Mouse (Mus musculus): ENCODE measurements at regions not wholly inside any gene's neighbourhood (a gene's known extent, or its start where the extent isn't known, plus 50 kb on each side); places are given as distances from the start of the nearest gene placed in this dataset.

DNA sequence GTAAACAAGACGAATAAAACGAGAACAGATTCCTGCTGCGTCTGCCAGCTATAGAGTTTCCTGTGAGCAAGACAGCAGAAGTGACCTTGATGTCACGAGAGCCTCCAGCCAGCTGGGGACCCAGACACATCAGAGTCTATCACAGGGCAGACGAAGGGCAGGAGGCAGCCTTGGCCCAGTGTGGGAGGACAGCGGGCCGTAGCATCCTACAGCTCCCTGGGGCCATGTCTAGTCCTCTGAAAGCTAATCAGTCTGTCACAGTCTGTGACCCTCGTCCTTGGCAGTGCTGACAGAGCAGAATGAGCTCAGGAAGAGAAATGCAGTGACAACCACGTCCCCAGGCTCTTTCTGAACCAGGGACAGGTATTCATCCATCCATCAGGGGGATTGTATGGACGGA, 187.7 kb downstream of the Rpap3 start:
- H3K36me3 ChIP-seq (ENCODE audit: control insufficient read depth, insufficient read depth, low read length): no peaks in the 10 kb centered on the region
- H3K27ac ChIP-seq (ENCODE audit: low read length): no peak overlapping the region
- no peak overlapping the region for H3K9ac ChIP-seq (ENCODE audit: low read depth, low read length)
- H3K4me2 ChIP-seq (ENCODE audit: low read depth, low read length): no peak overlapping the region
- H3K4me3 ChIP-seq (ENCODE audit: low read length): no peak overlapping the region
- H3K4me1 ChIP-seq (ENCODE audit: control insufficient read depth, insufficient read depth, low read length): no peaks in the 10 kb centered on the region
- H3K9me3 ChIP-seq (ENCODE audit: control insufficient read depth, low read length): no peaks in the 10 kb centered on the region
- H3K27me3 ChIP-seq (replicated peaks; ENCODE audit: control insufficient read depth, insufficient read depth, low read length): no peaks in the 10 kb centered on the region
- ATAC-seq: no peak
- 62% methylated on average over 10 of the region's 10 CpGs for WGBS

DNA sequence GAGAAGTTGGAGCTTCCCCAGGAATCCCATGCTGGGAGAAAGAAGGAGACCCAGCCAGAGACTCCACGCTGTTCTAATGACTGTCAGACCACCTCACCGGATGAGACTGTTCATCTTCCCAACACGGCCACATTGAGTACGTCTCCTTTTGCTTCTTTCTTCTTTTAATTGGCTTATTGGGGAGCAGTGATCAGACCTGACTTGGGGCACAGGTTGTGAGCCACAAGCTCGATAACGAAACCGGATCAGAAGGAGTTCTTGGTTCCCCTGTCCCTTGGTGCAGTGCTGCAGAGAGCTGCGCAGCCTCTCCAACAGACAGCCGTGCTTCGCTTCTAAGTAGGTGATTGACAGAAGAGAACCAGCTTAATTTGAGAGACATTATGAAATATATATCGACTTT, 188.4 kb downstream of the Rpap3 start:
- H3K36me3 ChIP-seq (ENCODE audit: control insufficient read depth, insufficient read depth, low read length): no peaks in the 10 kb centered on the region
- H3K9ac ChIP-seq (ENCODE audit: low read depth, low read length): no peak overlapping the region
- H3K4me3 ChIP-seq (ENCODE audit: low read length): no peak overlapping the region
- H3K4me1 ChIP-seq (ENCODE audit: control insufficient read depth, insufficient read depth, low read length): no peaks in the 10 kb centered on the region
- ATAC-seq: no peak
- no peak overlapping the region for H3K4me2 ChIP-seq (ENCODE audit: low read depth, low read length)
- no peaks in the 10 kb centered on the region for H3K27me3 ChIP-seq (replicated peaks; ENCODE audit: control insufficient read depth, insufficient read depth, low read length)
- H3K27ac ChIP-seq (ENCODE audit: low read length): no peak overlapping the region
- 90% methylated on average over 11 of the region's 11 CpGs for whole genome bisulfite sequencing
- no peaks in the 10 kb centered on the region for H3K9me3 ChIP-seq (ENCODE audit: control insufficient read depth, low read length)

DNA sequence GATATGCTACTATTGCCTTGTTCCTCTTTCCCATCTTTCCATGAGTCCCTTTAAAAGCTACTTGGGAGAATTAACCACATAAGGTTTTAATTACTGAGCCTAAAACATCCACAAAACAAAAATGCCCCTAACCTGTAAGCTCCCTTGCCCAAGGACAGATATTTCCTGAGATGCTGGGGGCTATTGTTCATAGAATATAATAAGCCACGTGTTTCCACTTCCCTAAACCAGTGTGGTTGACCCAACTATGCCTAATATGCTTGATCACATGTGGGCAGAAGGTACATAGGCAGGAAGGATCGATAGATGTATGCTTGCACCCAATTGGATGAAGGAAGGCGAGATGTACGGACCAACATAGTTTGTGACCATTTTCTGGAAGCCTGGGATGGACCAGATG, 189.9 kb downstream of the Rpap3 start:
- no peak overlapping the region for H3K4me3 ChIP-seq (ENCODE audit: low read length)
- ATAC-seq: no peak
- 76% methylated on average over 4 of the region's 4 CpGs for WGBS
- no peak overlapping the region for H3K4me2 ChIP-seq (ENCODE audit: low read depth, low read length)
- H3K36me3 ChIP-seq (ENCODE audit: control insufficient read depth, insufficient read depth, low read length): no peaks in the 10 kb centered on the region
- H3K27me3 ChIP-seq (replicated peaks; ENCODE audit: control insufficient read depth, insufficient read depth, low read length): no peaks in the 10 kb centered on the region
- H3K4me1 ChIP-seq (ENCODE audit: control insufficient read depth, insufficient read depth, low read length): no peaks in the 10 kb centered on the region
- H3K27ac ChIP-seq (ENCODE audit: low read length): no peak overlapping the region
- no peak overlapping the region for H3K9ac ChIP-seq (ENCODE audit: low read depth, low read length)
- H3K9me3 ChIP-seq (ENCODE audit: control insufficient read depth, low read length): no peaks in the 10 kb centered on the region

DNA sequence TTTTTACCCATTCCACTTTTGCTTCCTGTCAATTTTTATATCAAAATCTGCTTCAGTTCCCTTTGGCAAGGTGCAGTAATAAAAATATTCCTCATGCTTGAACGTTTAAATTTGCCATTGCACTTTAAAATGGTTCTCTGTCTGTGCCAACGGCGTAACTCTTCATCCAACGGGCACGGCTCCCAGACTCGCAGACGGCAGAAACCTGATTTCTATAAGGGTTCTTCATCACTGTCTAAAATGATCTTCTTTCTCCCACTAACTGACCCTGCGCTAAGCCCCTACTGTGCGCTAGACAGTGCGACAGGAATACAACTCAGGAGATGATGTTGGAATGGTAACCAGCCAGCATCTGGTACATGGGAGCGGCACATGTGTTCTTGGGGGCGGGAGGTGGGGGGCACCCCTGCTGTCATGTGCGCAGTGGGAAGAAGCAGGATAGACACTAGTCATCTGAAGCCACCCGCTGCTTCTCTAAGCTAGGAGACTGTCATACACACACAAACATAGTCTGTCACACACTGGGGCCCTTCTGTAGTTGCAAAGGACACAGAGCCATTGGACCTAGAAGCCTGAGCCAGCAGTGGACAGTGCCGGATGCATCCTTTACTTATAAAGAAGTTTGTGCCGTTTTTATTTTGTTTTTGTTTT, 197.8 kb downstream of the Rpap3 start:
- no peak for ATAC-seq
- no peak overlapping the region for H3K4me2 ChIP-seq (ENCODE audit: low read depth, low read length)
- H3K36me3 ChIP-seq (ENCODE audit: control insufficient read depth, insufficient read depth, low read length): no peaks in the 10 kb centered on the region
- H3K27me3 ChIP-seq (replicated peaks; ENCODE audit: control insufficient read depth, insufficient read depth, low read length): no peaks in the 10 kb centered on the region
- H3K9ac ChIP-seq (ENCODE audit: low read depth, low read length): no peak overlapping the region
- no peak overlapping the region for H3K4me3 ChIP-seq (ENCODE audit: low read length)
- H3K9me3 ChIP-seq (ENCODE audit: control insufficient read depth, low read length): 0 out of 2 replicates have a peak, but pooled peaks cover 2% of the 10 kb centered on the region
- no peak overlapping the region for H3K27ac ChIP-seq (ENCODE audit: low read length)
- WGBS: 92% methylated on average over 16 of the region's 16 CpGs
- no peaks in the 10 kb centered on the region for H3K4me1 ChIP-seq (ENCODE audit: control insufficient read depth, insufficient read depth, low read length)

DNA sequence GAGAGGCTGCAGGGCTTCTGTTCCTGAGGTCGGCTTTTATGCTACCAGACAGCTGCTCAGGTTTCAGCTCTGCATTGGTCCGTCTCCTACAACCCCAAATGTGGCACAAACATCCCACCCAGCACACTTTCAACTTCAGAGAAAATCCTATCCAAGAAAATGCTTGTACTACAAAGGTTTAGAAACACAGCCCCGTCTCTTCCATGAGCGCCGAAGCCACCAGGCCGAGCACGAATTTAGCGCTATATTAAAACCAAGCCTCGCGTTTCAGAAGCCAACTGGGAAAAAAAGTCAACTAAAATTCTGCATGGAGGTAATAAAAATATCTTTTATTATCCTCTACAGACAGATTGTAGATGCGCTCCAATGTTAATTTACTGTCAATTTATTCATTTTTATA, 198.4 kb downstream of the Rpap3 start:
- H3K9ac ChIP-seq (ENCODE audit: low read depth, low read length): no peak overlapping the region

DNA sequence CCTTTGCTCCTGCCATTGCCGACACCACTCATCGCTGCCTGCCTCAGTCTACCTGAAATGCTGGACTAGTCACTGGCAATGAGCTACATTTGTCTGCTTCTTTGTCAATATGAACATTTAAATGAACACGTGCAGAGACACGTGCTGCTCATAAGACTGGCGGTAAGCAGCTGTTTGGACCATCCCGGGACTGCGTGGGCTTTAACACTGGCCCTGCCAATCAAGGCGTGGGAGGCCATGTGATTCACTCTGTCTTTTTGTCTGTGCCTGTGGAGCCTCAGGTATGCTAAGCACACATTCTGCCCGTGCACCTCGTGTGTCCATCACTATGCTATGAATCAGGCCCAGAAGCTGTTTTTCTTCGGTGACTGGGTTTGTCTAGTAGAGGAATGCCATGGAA, 199.9 kb downstream of the Rpap3 start:
- H3K4me1 ChIP-seq (ENCODE audit: control insufficient read depth, insufficient read depth, low read length): no peaks in the 10 kb centered on the region
- ATAC-seq: no peak

More for the DNA sequence above, 198.4 kb downstream of the Rpap3 start:
- Histone ChIP-seq H3K4me3 (ENCODE audit: low read length) (no peak overlapping the region), H3K36me3 (ENCODE audit: control insufficient read depth, insufficient read depth, low read length) (no peaks in the 10 kb centered on the region), H3K4me1 (ENCODE audit: control insufficient read depth, insufficient read depth, low read length) (no peaks in the 10 kb centered on the region), H3K27ac (ENCODE audit: low read length) (no peak overlapping the region), H3K4me2 (ENCODE audit: low read depth, low read length) (no peak overlapping the region), H3K27me3 (replicated peaks; ENCODE audit: control insufficient read depth, insufficient read depth, low read length) (no peaks in the 10 kb centered on the region), H3K9me3 (ENCODE audit: control insufficient read depth, low read length) (0 out of 2 replicates have a peak, but pooled peaks cover 2% of the 10 kb centered on the region)
- 91% methylated on average over 11 of the region's 11 CpGs for WGBS
- ATAC-seq: no peak

DNA sequence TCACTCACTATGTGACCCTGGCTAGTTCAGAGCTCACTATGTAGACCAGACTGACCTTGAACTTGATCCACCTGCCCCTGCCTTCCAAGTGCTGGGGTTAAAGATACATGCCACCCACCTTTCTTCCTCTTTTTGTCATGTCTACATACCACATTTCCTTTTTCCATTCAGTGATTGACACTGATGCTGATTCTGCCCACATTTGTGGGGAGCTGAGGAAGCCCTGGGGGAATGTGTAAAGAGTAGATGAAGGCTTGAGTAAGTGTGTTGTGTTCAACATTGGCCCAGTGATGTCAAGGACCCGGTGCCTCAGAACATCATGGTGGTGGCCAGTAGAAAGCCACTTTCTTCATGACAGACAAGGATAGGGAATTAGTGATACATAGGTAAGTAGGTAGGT, 201.3 kb downstream of the Rpap3 start:
- Histone ChIP-seq H3K9me3 (ENCODE audit: control insufficient read depth, low read length) (no peaks in the 10 kb centered on the region), H3K27me3 (replicated peaks; ENCODE audit: control insufficient read depth, insufficient read depth, low read length) (no peaks in the 10 kb centered on the region), H3K27ac (ENCODE audit: low read length) (no peak overlapping the region), H3K4me1 (ENCODE audit: control insufficient read depth, insufficient read depth, low read length) (no peaks in the 10 kb centered on the region), H3K36me3 (ENCODE audit: control insufficient read depth, insufficient read depth, low read length) (no peaks in the 10 kb centered on the region), H3K4me3 (ENCODE audit: low read length) (no peak overlapping the region), H3K4me2 (ENCODE audit: low read depth, low read length) (no peak overlapping the region), H3K9ac (ENCODE audit: low read depth, low read length) (no peak overlapping the region)
- WGBS: 91% methylated on average over 1 of the region's 1 CpGs
- no peak for ATAC-seq

More for the DNA sequence above, 199.9 kb downstream of the Rpap3 start:
- H3K27ac ChIP-seq (ENCODE audit: low read length): no peak overlapping the region
- H3K36me3 ChIP-seq (ENCODE audit: control insufficient read depth, insufficient read depth, low read length): no peaks in the 10 kb centered on the region
- no peaks in the 10 kb centered on the region for H3K27me3 ChIP-seq (replicated peaks; ENCODE audit: control insufficient read depth, insufficient read depth, low read length)
- H3K4me3 ChIP-seq (ENCODE audit: low read length): no peak overlapping the region
- no peak overlapping the region for H3K9ac ChIP-seq (ENCODE audit: low read depth, low read length)
- 87% methylated on average over 11 of the region's 11 CpGs for WGBS
- 0 out of 2 replicates have a peak, but pooled peaks cover 2% of the 10 kb centered on the region for H3K9me3 ChIP-seq (ENCODE audit: control insufficient read depth, low read length)
- no peak overlapping the region for H3K4me2 ChIP-seq (ENCODE audit: low read depth, low read length)

DNA sequence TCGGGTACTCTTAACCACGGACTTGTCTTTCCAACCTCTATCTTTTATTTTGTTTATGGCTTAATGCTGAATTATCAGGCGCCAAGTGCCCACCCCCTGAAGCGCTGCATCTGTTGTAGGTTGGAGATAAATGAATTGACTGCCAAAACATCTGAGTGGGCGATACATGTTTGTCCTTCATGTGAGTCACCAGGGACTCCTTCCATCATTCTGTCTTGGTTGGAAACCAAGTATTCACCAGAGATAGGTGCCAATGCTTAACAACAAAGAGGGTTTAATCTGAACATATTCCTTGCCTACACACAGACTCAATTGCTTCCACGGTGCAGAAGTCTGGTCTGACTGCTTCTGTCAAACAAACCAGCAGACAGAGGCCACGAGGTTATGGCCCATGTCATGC, 203.6 kb downstream of the Rpap3 start:
- Histone ChIP-seq H3K4me1 (ENCODE audit: control insufficient read depth, insufficient read depth, low read length) (no peaks in the 10 kb centered on the region), H3K27ac (ENCODE audit: low read length) (no peak overlapping the region), H3K27me3 (replicated peaks; ENCODE audit: control insufficient read depth, insufficient read depth, low read length) (no peaks in the 10 kb centered on the region), H3K9ac (ENCODE audit: low read depth, low read length) (no peak overlapping the region), H3K4me3 (ENCODE audit: low read length) (no peak overlapping the region), H3K4me2 (ENCODE audit: low read depth, low read length) (no peak overlapping the region), H3K9me3 (ENCODE audit: control insufficient read depth, low read length) (0 out of 2 replicates have a peak, but pooled peaks cover 3% of the 10 kb centered on the region), H3K36me3 (ENCODE audit: control insufficient read depth, insufficient read depth, low read length) (no peaks in the 10 kb centered on the region)
- no peak for ATAC-seq
- 87% methylated on average over 7 of the region's 7 CpGs for WGBS

DNA sequence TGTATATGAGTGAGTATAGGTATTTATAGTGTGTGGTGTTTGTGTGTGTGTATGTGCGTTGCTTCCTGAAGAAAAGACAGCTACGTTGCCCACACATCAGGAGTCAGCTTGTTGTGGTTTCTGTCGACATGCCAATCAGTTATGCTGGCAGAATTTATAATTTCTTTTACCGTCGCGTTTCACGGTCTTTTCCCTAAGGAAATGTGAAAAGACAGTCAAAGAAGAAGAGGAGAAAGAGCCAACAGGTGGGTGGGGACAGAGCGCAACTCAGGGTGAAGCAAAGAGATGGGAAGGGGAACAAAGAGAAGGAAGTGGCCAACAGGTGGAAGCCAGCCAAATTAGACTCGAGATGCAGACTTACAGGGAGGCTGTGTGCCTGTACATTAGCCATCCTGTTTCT, 204.2 kb downstream of the Rpap3 start:
- Histone ChIP-seq H3K9ac (ENCODE audit: low read depth, low read length) (no peak overlapping the region), H3K36me3 (ENCODE audit: control insufficient read depth, insufficient read depth, low read length) (no peaks in the 10 kb centered on the region), H3K27ac (ENCODE audit: low read length) (no peak overlapping the region), H3K9me3 (ENCODE audit: control insufficient read depth, low read length) (0 out of 2 replicates have a peak, but pooled peaks cover 3% of the 10 kb centered on the region), H3K4me1 (ENCODE audit: control insufficient read depth, insufficient read depth, low read length) (no peaks in the 10 kb centered on the region), H3K4me3 (ENCODE audit: low read length) (no peak overlapping the region), H3K27me3 (replicated peaks; ENCODE audit: control insufficient read depth, insufficient read depth, low read length) (no peaks in the 10 kb centered on the region), H3K4me2 (ENCODE audit: low read depth, low read length) (no peak overlapping the region)
- WGBS: 87% methylated on average over 9 of the region's 9 CpGs
- ATAC-seq: no peak

DNA sequence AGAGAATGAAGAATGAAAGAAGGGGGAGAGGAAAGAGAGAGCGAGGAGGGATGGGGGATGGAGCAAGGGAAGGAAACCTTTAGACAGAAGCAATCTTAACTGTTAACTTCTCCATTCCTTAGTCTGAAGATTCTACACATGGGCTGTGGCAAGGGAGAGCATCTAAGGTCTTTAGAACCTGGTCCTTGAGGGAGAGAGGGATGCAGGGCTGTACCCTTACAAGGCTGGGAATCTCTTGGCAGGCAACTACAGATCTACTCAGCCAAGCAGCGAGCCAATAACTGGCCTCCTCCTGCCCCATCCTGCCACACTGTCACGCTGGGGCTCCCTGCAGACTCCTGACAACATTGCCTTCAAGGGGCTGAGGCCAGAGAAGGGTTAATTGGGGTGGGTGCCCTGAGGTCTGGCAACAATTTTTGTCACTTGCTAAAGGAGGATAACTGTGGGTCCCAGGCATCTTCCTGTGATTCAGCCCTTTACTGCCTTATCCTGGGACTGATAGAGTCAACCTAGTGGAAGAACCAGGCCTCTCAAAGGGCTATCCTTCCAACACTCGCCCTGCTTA, 205.7 kb downstream of the Rpap3 start:
- no peak for ATAC-seq
- 0 out of 2 replicates have a peak, but pooled peaks cover 8% of the 10 kb centered on the region for H3K9me3 ChIP-seq (ENCODE audit: control insufficient read depth, low read length)
- WGBS: 90% methylated on average over 4 of the region's 4 CpGs
- H3K4me3 ChIP-seq (ENCODE audit: low read length): no peak overlapping the region
- no peaks in the 10 kb centered on the region for H3K4me1 ChIP-seq (ENCODE audit: control insufficient read depth, insufficient read depth, low read length)
- no peaks in the 10 kb centered on the region for H3K27me3 ChIP-seq (replicated peaks; ENCODE audit: control insufficient read depth, insufficient read depth, low read length)
- H3K36me3 ChIP-seq (ENCODE audit: control insufficient read depth, insufficient read depth, low read length): no peaks in the 10 kb centered on the region
- H3K27ac ChIP-seq (ENCODE audit: low read length): no peak overlapping the region
- no peak overlapping the region for H3K4me2 ChIP-seq (ENCODE audit: low read depth, low read length)
- no peak overlapping the region for H3K9ac ChIP-seq (ENCODE audit: low read depth, low read length)
